Mouse (Mus musculus) spleen, adult 2 months (tissue): ENCODE data around the gene Fbxl17.

ENCODE experiments used
- CTCF ChIP-seq: fragments of 200-500 bp; IDR thresholded peaks from 2 replicates; pipeline ENCODE4 v1.5.1; 2011; ENCODE audit warnings: mild to moderate bottlenecking, inconsistent platforms; ENCODE audit not compliant: insufficient read depth, insufficient read length, insufficient replicate concordance; ENCODE audit errors: extremely low read depth
- POLR2A ChIP-seq: fragments of 200-500 bp; IDR thresholded peaks from 2 replicates; pipeline ENCODE4 v1.6.1; 2011; ENCODE audit warnings: low read depth, low read length, inconsistent platforms

DNA sequence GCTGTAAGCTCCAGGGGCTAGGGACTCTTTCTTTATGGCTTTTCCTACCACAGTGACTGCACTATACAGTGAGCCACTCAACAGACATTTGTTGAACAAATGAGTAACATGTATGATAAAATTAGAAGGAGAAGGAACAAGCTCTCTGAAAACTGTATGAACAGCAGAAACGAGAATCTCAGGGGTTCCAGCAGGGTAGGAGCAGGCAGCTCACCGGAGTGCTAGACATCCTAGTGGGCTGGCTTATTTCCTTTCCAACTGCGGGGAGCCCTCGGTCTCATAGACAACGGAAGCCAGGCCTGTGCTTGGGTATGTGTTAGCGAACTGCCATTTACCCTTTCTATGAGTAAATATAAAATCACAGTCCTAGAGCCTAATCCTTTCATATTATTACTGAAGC is 426.5 kb downstream of the Fbxl17 start:
- TF ChIP-seq CTCF, result no peak
- no peak for TF ChIP-seq POLR2A
